Mouse (Mus musculus) adrenal gland, postnatal 14 days (tissue): ENCODE results near the gene Spef2. TPM values are rescaled to one million over a fixed set of nuclear protein-coding genes. Genes with fewer than 3 reads are reported as not detected.
"Not testable (repeated sequence)": the region's sequence is repeated elsewhere in the genome, so short reads cannot be mapped to it uniquely, and the experiment has no call there.

Experiments
- DNase-seq: peaks from one replicate; pipeline ENCODE4 v3.0.0; 2021; ENCODE audit warnings: mixed read lengths
- total RNA-seq: library from RNA; stranded (reverse); gene quantifications from 2 replicates; pipeline ENCODE4 v1.2.3, GENCODE M21; 2021

The Spef2 gene
- total RNA-seq, 1 experiment from 2014 or later: 0.30 TPM

DNA sequence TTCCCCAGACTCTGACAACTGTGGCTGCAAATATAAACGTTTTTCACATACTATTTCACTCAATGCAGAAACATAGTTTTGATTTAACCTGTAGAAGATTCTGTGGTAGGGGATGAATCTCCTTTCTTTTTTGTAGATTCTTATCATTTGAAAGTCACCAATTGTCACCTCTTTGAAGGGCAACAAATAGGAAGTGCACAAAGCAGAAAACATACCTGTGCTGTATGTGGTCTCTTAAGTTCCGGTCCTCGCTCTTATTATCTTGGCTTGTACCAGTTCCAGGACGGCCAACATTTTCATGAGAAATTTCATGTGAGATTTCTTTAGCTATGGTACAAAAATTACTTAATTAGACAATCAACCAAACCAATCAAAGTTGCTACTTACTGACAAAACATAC is 80.1 kb downstream of the Spef2 start:
- DNase-seq: no peak

- DNase-seq: peak; percentile 5
These were observed 83.7 kb downstream of the Spef2 start for GRCm38 (mm10) chr15:9664948-9665347.

GRCm38 (mm10) chr15:9661215-9661614 is 87.5 kb downstream of the Spef2 start:
- no peak for DNase-seq

DNA sequence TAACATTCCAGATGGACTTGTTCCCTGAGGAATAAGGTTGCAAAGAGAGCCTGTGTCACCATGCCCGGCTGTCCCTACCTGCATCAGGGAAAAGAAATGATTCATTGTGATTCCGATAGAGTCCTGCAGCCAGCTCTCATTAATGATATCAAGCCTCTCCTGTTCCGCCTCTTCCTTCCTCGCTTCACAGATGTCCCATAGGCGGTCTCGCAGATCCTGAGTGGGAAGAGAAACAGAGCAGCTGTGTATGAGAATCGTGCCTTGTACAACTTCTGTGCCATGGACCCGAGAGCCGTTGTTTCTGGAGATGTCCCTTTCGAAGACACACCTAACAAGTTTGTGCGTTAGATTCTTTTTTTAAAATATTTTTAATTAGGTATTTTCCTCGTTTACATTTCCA is 114.2 kb downstream of the Spef2 start:
- no peak for DNase-seq

DNA sequence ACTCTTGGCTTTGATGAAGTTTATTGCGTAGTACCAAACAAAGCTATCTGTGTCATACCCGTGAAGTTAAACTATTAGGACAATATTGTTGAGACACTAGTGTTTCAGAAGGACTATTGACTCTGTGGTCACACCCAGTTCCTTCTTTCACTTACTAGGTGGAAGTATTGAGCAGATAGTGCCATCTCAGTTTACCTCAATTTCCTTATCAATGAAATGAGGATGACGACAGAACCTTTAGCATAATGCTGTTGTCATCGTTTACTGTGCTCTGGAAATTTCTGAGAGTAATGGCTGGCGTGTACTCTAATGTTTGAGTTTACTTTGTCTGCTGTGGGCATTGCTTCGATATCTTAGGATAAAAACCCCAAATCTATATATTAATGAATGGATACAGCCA is 117.0 kb downstream of the Spef2 start:
- DNase-seq: no peak

- DNase-seq: no peak
These were observed 119.0 kb downstream of the Spef2 start for GRCm38 (mm10) chr15:9629660-9630059.

- no peak for DNase-seq
These were observed 124.0 kb downstream of the Spef2 start for GRCm38 (mm10) chr15:9624619-9625018.

GRCm38 (mm10) chr15:9608177-9608576 is 140.5 kb downstream of the Spef2 start:
- DNase-seq: peak; percentile 24

- no peak for DNase-seq
These were observed 148.6 kb downstream of the Spef2 start for GRCm38 (mm10) chr15:9600088-9600455.

DNA sequence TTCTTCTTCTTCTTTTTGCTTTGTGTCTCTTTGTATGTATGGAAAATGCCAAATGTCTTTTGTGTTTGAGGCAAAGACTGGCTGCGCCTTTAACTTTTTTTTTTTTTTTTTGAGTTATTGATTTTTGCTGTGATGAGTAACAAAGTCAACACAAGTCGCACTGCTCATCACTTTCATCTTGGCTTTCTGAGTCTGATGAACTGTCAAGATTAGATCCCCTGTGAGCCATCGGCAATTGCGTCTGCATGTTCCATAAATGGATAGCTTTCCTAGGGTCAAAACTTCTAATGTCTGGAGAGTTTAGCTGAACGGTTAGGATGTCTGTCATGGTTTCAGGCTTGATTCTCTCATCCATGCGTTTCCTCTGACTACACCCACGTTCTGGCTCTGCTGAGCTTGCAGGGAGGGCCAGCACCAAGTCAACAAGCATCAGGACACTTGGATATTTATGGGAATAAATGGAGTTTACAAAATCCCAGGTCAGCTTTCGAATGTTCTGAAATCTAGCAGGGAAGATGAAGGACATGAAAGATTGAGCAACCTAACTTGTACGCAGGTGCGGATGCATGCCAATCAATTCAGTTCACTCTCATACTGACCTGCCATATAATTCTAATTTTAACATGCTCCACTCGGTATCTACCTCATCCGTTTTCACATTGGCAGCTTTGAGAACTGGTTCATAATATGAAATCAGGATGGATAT is 149.1 kb downstream of the Spef2 start:
- DNase-seq: peak; percentile 12

DNA sequence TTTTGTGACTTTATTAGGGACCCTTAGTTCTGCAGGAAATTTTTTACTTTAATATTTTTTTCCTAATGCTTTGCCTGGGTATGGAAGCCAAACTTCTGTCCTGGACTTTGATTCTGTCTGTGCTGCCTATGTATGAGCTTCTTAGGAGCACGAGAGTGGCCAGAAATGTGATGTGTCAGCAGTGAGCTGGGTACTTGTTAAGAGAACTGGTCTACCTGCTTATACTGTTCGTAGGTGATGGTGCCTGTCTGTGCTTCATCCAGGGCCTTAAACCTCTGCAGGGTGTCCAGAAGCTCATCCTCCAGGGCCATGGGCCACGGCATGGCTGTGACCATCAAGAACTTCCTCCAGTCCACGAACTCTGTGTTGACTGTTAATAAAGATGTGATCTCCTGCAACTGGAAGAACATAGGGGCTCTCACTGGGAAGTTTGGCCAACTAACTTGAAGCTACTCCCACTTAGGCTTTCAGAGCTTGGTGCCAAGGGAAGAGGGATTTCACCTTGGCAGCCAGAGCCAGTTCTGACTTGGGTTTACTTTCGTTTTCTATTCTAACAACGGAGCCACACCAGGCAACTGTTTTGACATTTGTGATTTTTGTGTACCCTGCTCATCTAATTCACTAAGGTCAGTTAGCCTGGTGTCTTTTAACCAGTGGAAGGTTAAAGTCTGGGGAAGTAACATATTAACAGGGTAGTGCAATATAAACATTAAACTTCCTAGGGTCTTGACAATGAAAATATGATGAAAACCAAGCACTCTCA is 152.2 kb downstream of the Spef2 start:
- peak; percentile 53 for DNase-seq

DNA sequence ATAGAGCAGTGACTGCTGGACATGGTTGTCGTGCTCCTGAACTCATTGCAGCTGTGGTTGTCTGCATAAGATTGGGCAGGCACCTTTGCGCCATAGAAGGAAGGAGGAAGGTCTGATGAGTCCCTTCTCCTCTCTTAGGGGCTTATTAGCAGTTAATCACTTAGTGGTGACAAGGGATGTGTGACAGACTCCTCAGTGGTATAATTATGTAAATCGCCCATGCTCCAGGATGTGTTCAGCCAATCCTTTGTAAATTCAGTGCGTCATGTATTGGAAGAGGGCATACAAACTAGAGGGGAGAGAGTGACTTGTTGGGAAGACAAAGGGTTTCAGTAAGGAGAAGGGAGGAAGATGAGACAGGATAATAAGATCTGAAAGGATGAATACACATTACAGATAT is 158.7 kb downstream of the Spef2 start:
- no peak for DNase-seq

GRCm38 (mm10) chr15:9580470-9581280 is 168.0 kb downstream of the Spef2 start:
- DNase-seq: no peak

DNA sequence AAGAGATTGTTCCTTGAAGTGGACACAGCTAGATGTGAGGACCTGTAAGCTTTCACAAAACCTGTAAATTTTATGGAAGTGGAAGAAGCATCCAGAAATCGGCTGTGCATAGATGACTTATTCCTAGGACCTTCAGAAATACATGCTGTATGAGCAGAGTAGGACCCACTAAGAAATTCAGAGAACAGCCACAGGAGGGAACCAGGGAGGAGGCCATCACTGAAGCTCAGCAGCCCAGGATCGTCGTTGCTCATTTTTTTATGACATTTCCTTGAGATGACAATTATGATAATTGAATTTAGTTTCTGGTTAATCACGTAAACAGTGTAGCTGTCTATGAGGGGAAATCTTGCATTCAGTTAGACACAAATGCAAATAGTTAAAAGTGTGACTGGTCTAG is 171.4 kb downstream of the Spef2 start:
- peak; percentile 31 for DNase-seq

GRCm38 (mm10) chr15:9574796-9575195 is 173.9 kb downstream of the Spef2 start:
- DNase-seq: no peak

DNA sequence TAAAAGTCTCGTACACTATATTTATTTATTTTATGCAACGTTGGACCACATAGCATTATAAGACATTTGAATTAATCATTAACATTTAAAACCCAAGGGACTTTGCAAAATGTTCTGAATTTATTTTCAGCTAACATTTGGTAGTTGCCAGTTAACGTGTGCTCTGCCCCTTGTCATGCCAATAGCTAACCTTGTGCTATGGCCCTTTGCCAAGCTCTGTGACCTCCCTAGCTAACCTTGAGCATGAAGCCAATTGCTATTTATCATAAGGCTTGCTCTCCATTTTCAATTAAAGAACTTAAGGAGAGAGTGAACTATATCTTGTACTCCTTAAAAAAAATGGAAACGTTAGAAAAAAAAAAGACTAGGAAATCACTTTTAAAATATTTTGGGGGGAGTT is 175.3 kb downstream of the Spef2 start:
- peak; percentile 89 for DNase-seq

DNA sequence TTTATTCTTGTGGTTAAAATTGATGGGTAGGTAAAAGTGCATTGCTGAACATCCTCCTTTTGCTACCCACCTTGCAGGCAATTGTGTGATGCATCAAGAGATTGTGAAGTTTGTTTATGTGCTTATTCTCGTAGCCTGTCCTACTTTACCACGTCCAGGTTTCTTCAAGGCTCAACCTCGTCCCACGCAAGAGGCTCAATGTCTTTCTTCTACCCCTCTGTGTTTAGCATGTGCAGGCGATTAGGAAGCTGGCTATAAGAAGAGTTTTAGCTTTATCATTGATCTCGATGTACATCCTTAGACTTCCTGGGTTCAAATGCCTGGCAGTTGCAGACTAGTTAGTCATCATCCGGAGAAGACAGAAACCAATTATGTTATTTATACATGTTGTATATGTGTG is 176.0 kb downstream of the Spef2 start:
- DNase-seq: no peak

DNA sequence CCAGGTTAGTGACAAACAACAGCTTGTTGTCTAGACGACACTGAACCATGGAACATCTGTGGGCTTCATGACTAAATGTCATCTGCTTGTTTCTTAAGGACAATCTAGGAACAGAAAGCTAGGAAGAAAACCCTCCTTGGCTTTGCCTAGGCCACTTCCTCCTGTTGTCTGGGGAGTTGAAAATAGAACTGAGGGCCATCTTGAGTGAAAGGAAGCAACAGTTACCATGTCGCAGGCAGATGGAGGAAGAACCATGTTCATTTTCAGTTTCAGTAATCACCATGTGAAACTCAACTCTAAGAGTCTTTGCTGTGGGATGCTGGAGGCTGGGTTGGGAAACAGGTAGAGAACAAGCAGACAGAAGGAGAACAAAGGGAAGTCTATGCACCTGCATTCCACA is 176.8 kb downstream of the Spef2 start:
- no peak for DNase-seq

DNA sequence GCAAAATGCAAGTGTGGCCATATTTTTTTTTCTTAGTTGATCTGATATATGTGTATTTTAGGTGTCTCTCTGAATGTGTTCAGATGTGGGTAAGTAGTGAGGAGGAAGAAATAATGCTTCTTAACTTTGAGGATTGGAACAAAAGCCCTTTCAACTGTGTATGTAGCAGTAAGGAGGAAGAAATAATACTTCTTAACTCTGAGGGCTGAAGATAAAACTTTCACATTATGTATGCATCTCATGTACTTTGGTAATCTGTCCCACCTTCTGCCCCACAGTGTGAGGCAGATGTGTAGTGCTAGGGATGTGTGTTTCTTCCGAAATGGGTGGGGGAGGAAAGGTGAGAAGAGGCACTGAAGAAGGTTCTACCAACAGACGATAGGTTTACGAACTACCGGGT is 181.4 kb downstream of the Spef2 start:
- no peak for DNase-seq

- DNase-seq: peak; percentile 79
These were observed 183.3 kb downstream of the Spef2 start for GRCm38 (mm10) chr15:9565396-9565795.

GRCm38 (mm10) chr15:9564156-9564555 is 184.5 kb downstream of the Spef2 start:
- DNase-seq: no peak

- not testable (repeated sequence) for DNase-seq
These were observed 191.4 kb downstream of the Spef2 start for GRCm38 (mm10) chr15:9557264-9557663.

- no peak for DNase-seq
These were observed 199.7 kb downstream of the Spef2 start for GRCm38 (mm10) chr15:9548951-9549350.
